11 mouse cellular contexts compared by ENCODE assay signal in the genomic region with DNA sequence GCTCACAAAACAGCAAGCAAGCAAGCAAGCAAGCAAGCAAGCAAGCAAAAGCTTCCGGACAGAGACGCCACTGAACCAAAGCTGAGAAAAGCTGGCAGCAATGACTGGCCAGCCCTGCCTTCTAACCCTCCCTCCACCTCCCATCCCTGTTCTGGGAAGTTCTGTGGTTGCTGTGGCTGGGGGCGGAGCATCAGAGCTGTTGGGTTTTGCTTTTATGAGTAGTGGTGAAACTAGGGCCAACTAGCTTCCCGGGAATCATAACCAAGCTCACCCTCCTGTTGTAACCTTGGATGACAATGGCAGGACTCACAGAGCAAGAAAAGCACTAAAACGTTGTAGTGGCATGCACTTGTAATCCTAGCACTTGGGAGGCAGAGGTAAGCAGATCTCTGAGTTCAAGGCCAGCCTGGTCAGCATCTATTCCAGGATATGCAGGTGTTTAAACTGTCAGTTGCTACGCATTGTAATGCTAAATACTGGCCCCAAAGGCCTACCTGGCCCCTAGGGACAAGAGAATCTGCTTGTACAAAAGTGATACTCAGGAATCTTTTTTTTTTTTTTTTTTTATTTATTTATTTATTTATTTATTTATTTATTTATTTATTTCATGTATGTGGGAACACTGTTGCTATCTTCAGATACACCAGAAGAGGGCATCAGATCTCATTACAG. TPM values are rescaled to one million over a fixed set of nuclear protein-coding genes. Genes with fewer than 3 reads are reported as not detected.
DNase-seq lines count a peak whose midpoint lies in the region; ATAC-seq lines count a peak whose summit lies in the region.
"Had no signal": no experiment of that assay in that cellular context is flagged by ENCODE, and none has a peak within 500 bp of the region (broad histone marks: within the 10 kb centered on the region; RNA-seq: fewer than 3 reads in every experiment).

No protein-coding gene starts in this region.

- peak; percentile 65 to 69 for ATAC-seq in hematopoietic stem cell, adult 5-6 weeks (replicated peaks in 1 of 2; ENCODE audit: insufficient read depth in 1 of 2, low FRiP score in 2 of 2, low TSS enrichment in 1 of 2, low read depth in 1 of 2, poor library complexity in 2 of 2, severe bottlenecking in 2 of 2)
- ATAC-seq: midbrain, embryonic 15.5 days had no signal

- peak; percentile 24 to 38 for DNase-seq in heart, postnatal 10 days
- DNase-seq in heart, postnatal 36 days, result no peak
- DNase-seq in ES-CJ7 (ENCODE audit: low read depth, low spot score), result peak; percentile 71
- DNase-seq in lung, postnatal 36 days, result peak; percentile 59
- no peak for DNase-seq in layer of hippocampus, adult 11-12 months (ENCODE audit: low spot score)
- DNase-seq in cerebellum, adult 11 months, result no peak
- DNase-seq in layer of hippocampus, adult 9-10 months (ENCODE audit: low spot score), result no peak
- DNase-seq: cerebellum, adult 18-20 months; right cerebral cortex, postnatal 4 days had no signal

- intact Hi-C loops in heart, postnatal 10 days (cut with DNase I), result no loop called here
- intact Hi-C loops in heart, postnatal 36 days (cut with DNase I), result no loop called here

RNA-seq across cellular contexts. Expression of a gene that starts 43.8 kb away (rescaled TPM):
- 10 to 100 TPM; 73.7 to 79.0 TPM for total RNA-seq in heart, postnatal 10 days (2021)
- 10 to 100 TPM; 49.3 to 50.9 TPM for total RNA-seq in heart, postnatal 36 days (2021)
- total RNA-seq in hematopoietic stem cell, adult 5-6 weeks (2017), result 214 and 221 TPM in 2 replicates

Comparison
In these comparisons a context has a peak if more than half of its experiments do, and no peak if none do; other contexts are left out.
1. DNase-seq: peak in heart, postnatal 10 days (2 of 2), ES-CJ7 (single experiment) and lung, postnatal 36 days (single experiment); none in heart, postnatal 36 days (0 of 2), layer of hippocampus, adult 11-12 months (single experiment), cerebellum, adult 11 months (single experiment) and layer of hippocampus, adult 9-10 months (single experiment).